ENCODE assay signal across 28 mouse cellular contexts in the genomic region with DNA sequence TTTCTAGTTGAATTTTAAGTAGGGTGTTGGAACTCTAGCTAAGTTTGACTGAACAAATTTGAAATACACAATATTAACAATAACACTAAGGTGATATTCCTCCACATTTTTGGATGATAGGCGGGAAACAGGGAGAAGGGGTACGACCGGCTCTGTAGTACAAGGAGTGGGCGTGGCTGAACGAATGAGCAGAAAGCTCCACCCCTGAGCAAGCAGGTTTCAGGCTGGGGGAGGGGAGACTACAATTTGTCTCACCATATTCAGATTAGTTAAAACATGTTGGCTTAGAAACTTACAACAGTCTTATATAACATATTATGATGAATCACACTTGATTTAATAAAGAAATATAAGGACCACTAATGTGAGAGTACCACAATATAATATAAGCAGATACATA.
DNase-seq lines count a peak whose midpoint lies in the region; ATAC-seq and TF ChIP-seq lines count a peak whose summit lies in the region.
"Had no signal": no experiment of that assay in that cellular context is flagged by ENCODE, and none has a peak within 500 bp of the region (broad histone marks: within the 10 kb centered on the region; RNA-seq: fewer than 3 reads in every experiment).

No protein-coding gene starts in this region.

- no peak overlapping the region for H3K9ac ChIP-seq in forebrain, embryonic 11.5 days (ENCODE audit: low read length)
- no peak overlapping the region for H3K9ac ChIP-seq in hindbrain, postnatal 0 days (replicated peaks; ENCODE audit: low read length)
- no peak overlapping the region for H3K9ac ChIP-seq in hindbrain, embryonic 14.5 days
- H3K9ac ChIP-seq: heart, embryonic 13.5 days; limb, embryonic 13.5 days; liver, embryonic 12.5 days had no signal

- H3K4me3 ChIP-seq in forebrain, embryonic 11.5 days (ENCODE audit: low read depth, low read length), result no peak overlapping the region
- H3K4me3 ChIP-seq in forebrain, embryonic 10.5 days, result no peak overlapping the region
- no peak overlapping the region for H3K4me3 ChIP-seq in hindbrain, postnatal 0 days (ENCODE audit: low read length)
- no peak overlapping the region for H3K4me3 ChIP-seq in hindbrain, embryonic 14.5 days (replicated peaks; ENCODE audit: low read length)
- H3K4me3 ChIP-seq: embryonic facial prominence, embryonic 10.5 days; heart, embryonic 13.5 days; limb, embryonic 13.5 days; liver, embryonic 12.5 days had no signal

- peak; percentile 78 for ATAC-seq in forebrain, embryonic 11.5 days (replicated peaks; ENCODE audit: low FRiP score)
- ATAC-seq in hindbrain, postnatal 0 days, result no peak
- ATAC-seq in hindbrain, embryonic 14.5 days (ENCODE audit: low FRiP score), result no peak; the same call in 1 of the 2 replicates
- ATAC-seq: liver, embryonic 12.5 days; Patski had no signal

- H3K27me3 ChIP-seq in forebrain, embryonic 11.5 days (ENCODE audit: control insufficient read depth, insufficient read depth, low read length), result no peaks in the 10 kb centered on the region
- no peaks in the 10 kb centered on the region for H3K27me3 ChIP-seq in forebrain, embryonic 10.5 days (ENCODE audit: poor library complexity, severe bottlenecking)
- H3K27me3 ChIP-seq in hindbrain, postnatal 0 days (ENCODE audit: insufficient read depth, low read length), result no peaks in the 10 kb centered on the region
- H3K27me3 ChIP-seq in hindbrain, embryonic 14.5 days (ENCODE audit: control insufficient read depth, insufficient read depth, low read length), result no peaks in the 10 kb centered on the region
- H3K27me3 ChIP-seq: heart, embryonic 13.5 days; limb, embryonic 13.5 days; liver, embryonic 12.5 days; Patski had no signal

- WGBS in forebrain, embryonic 11.5 days, result 14% methylated on average over 5 of the region's 5 CpGs
- 12% methylated on average over 5 of the region's 5 CpGs for WGBS in forebrain, embryonic 10.5 days
- 12% methylated on average over 5 of the region's 5 CpGs for WGBS in hindbrain, postnatal 0 days
- 13% methylated on average over 5 of the region's 5 CpGs for WGBS in hindbrain, embryonic 14.5 days

- H3K9me3 ChIP-seq in forebrain, embryonic 11.5 days (ENCODE audit: control insufficient read depth, low read length), result no peaks in the 10 kb centered on the region
- no peaks in the 10 kb centered on the region for H3K9me3 ChIP-seq in forebrain, embryonic 10.5 days
- no peaks in the 10 kb centered on the region for H3K9me3 ChIP-seq in hindbrain, postnatal 0 days (ENCODE audit: low read length)
- H3K9me3 ChIP-seq in hindbrain, embryonic 14.5 days (ENCODE audit: control insufficient read depth, low read length), result no peaks in the 10 kb centered on the region
- H3K9me3 ChIP-seq: embryonic facial prominence, embryonic 10.5 days; G1E; heart, embryonic 13.5 days; limb, embryonic 13.5 days; liver, embryonic 12.5 days had no signal

- DNase-seq in forebrain, embryonic 11.5 days (ENCODE audit: low spot score), result peak; percentile 50
- no peak for DNase-seq in forebrain, embryonic 10.5 days (ENCODE audit: extremely low spot score, low spot score)
- peak; percentile 25 for DNase-seq in hindbrain, postnatal 0 days (ENCODE audit: low spot score)
- DNase-seq in hindbrain, embryonic 14.5 days (ENCODE audit: low spot score), result no peak
- peak; percentile 56 for DNase-seq in ES-CJ7 (ENCODE audit: low read depth, low spot score)
- peak; percentile 29 for DNase-seq in embryo, embryonic 11 days
- no peak for DNase-seq in thymus, postnatal 36 days
- DNase-seq in urinary bladder, postnatal 36 days (ENCODE audit: low spot score in 2 of 2), result no peak
- DNase-seq: adrenal gland, postnatal 10 days; cerebellum, adult 2 months; cerebellum, postnatal 25 days; gastrocnemius, postnatal 14 days; heart, adult 18-20 months; heart, postnatal 36 days; kidney, adult 11 months; layer of hippocampus, adult 9-11 months; lung, adult 18-20 months; lung, postnatal 14 days; right cerebral cortex, postnatal 14 days; thymus, adult 2 months had no signal

- no peaks in the 10 kb centered on the region for H3K36me3 ChIP-seq in forebrain, embryonic 11.5 days (ENCODE audit: control insufficient read depth, insufficient read depth, low read length)
- no peaks in the 10 kb centered on the region for H3K36me3 ChIP-seq in forebrain, embryonic 10.5 days (replicated peaks)
- H3K36me3 ChIP-seq in hindbrain, postnatal 0 days (ENCODE audit: insufficient read depth, low read length), result no peaks in the 10 kb centered on the region
- no peaks in the 10 kb centered on the region for H3K36me3 ChIP-seq in hindbrain, embryonic 14.5 days (replicated peaks; ENCODE audit: control insufficient read depth, insufficient read depth)
- H3K36me3 ChIP-seq: embryonic facial prominence, embryonic 10.5 days; G1E; heart, embryonic 13.5 days; limb, embryonic 13.5 days; liver, embryonic 12.5 days had no signal

- H3K4me2 ChIP-seq in forebrain, embryonic 11.5 days (ENCODE audit: low read depth, low read length, severe bottlenecking), result no peak overlapping the region
- H3K4me2 ChIP-seq in hindbrain, postnatal 0 days (ENCODE audit: low read depth, low read length), result peak overlapping the region; percentile 18; the same call in 1 of the 2 replicates
- no peak overlapping the region for H3K4me2 ChIP-seq in hindbrain, embryonic 14.5 days (replicated peaks)
- H3K4me2 ChIP-seq: heart, embryonic 13.5 days; limb, embryonic 13.5 days; liver, embryonic 12.5 days had no signal

- TF ChIP-seq CTCF in hindbrain, postnatal 0 days (IDR thresholded peaks at IDR 0.05; ENCODE audit: low read depth), result no peak

- H3K4me1 ChIP-seq in forebrain, embryonic 11.5 days (replicated peaks; ENCODE audit: control insufficient read depth, insufficient read depth, low read length), result no peaks in the 10 kb centered on the region
- H3K4me1 ChIP-seq in forebrain, embryonic 10.5 days, result no peaks in the 10 kb centered on the region
- no peaks in the 10 kb centered on the region for H3K4me1 ChIP-seq in hindbrain, postnatal 0 days (ENCODE audit: insufficient read depth, low read length)
- no peaks in the 10 kb centered on the region for H3K4me1 ChIP-seq in hindbrain, embryonic 14.5 days (replicated peaks; ENCODE audit: control insufficient read depth, insufficient read depth, low read length)
- H3K4me1 ChIP-seq: embryonic facial prominence, embryonic 10.5 days; heart, embryonic 13.5 days; limb, embryonic 13.5 days; liver, embryonic 12.5 days had no signal

- no peak overlapping the region for H3K27ac ChIP-seq in forebrain, embryonic 11.5 days (ENCODE audit: low read depth, low read length)
- no peak overlapping the region for H3K27ac ChIP-seq in forebrain, embryonic 10.5 days
- H3K27ac ChIP-seq in hindbrain, postnatal 0 days, result no peak overlapping the region
- no peak overlapping the region for H3K27ac ChIP-seq in hindbrain, embryonic 14.5 days
- H3K27ac ChIP-seq: embryonic facial prominence, embryonic 10.5 days; heart, embryonic 13.5 days; kidney, postnatal 0 days; limb, embryonic 13.5 days; liver, embryonic 12.5 days; stomach, postnatal 0 days had no signal

Comparison
In these comparisons a context has a peak if more than half of its experiments do, and no peak if none do; other contexts are left out.
1. DNase-seq: peak in forebrain, embryonic 11.5 days (single experiment), hindbrain, postnatal 0 days (single experiment), ES-CJ7 (single experiment) and embryo, embryonic 11 days (single experiment); none in forebrain, embryonic 10.5 days (single experiment), hindbrain, embryonic 14.5 days (single experiment), thymus, postnatal 36 days (0 of 2) and urinary bladder, postnatal 36 days (0 of 2).